Mouse (Mus musculus): ENCODE measurements around the gene Slc30a10. TPM values are rescaled to one million over a fixed set of nuclear protein-coding genes. Genes with fewer than 3 reads are reported as not detected.

Slc30a10 gene
- not detected for polyA plus RNA-seq (2017; shearing (Covaris generic))

DNA sequence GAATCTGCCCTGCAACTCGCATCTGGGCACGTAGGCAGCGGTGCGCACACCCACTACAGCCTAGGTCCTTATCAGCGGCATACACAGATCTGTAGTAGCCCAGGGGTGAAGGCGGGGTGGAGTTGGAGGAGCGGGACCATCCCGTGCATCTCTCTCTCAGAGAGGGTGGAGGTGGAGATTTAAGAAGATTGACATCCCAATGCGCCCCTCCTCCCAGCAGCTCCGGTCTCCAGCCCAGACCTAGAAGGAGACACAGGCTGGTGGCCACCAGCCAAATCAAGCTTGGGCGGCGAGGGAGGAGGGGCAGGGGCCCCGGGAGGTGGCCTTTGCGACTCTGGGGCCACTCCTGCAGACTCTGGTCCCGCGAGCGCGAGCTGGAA, at the start of gene Slc30a10:
Gene Slc30a10 (plus strand): TSS at position 274 of the 380 bp plus-strand sequence.

Other genes starting within 250 kb of the Slc30a10 start
- gene Iars2, start 125.5 kb upstream of the Slc30a10 start, polyA plus RNA-seq (2017; shearing (Covaris generic)) = 17.3 TPM
- 15.5 TPM for gene Bpnt1, start 122.7 kb upstream of the Slc30a10 start, polyA plus RNA-seq (2017; shearing (Covaris generic))
- 115 TPM for gene Eprs, start 91.8 kb upstream of the Slc30a10 start, polyA plus RNA-seq (2017; shearing (Covaris generic))